Mouse (Mus musculus) hindbrain, embryonic 14.5 days (tissue): ENCODE measurements around the gene Lnx1. TPM values are rescaled to one million over a fixed set of nuclear protein-coding genes. Genes with fewer than 3 reads are reported as not detected.

ENCODE experiments used
- ATAC-seq: fragments of 200-750 bp; cut with Nextera tagmentation; 2 replicates; pipeline ENCODE4 v1.8.0; 2017; ENCODE audit warnings: moderate number of reproducible peaks, mild to moderate bottlenecking, moderate TSS enrichment, moderate library complexity; ENCODE audit not compliant: low FRiP score
- DNase-seq: peaks from one replicate; pipeline ENCODE4 v3.0.0-alpha.2; 2015; ENCODE audit warnings: low spot score
- H3K27ac ChIP-seq: fragments of 300-500 bp; sonication (generic); 2 replicates; pipeline ENCODE4 v1.5.1; 2014; ENCODE audit warnings: mild to moderate bottlenecking, moderate library complexity
- H3K27me3 ChIP-seq: fragments of 300-500 bp; sonication (generic); 2 replicates; pipeline ENCODE4 v1.6.1; 2014; ENCODE audit warnings: mild to moderate bottlenecking, low read length, mixed read lengths; ENCODE audit not compliant: control insufficient read depth, insufficient read depth
- H3K36me3 ChIP-seq: fragments of 300-500 bp; sonication (generic); replicated peaks from 2 replicates; pipeline ENCODE4 v1.6.1; 2014; ENCODE audit not compliant: control insufficient read depth, insufficient read depth
- H3K4me1 ChIP-seq: fragments of 300-500 bp; sonication (generic); replicated peaks from 2 replicates; pipeline ENCODE4 v1.6.1; 2014; ENCODE audit warnings: antibody characterized with exemption, low read length, mixed read lengths; ENCODE audit not compliant: control insufficient read depth, insufficient read depth
- H3K4me2 ChIP-seq: fragments of 300-500 bp; sonication (generic); replicated peaks from 2 replicates; pipeline ENCODE4 v1.6.1; 2014; ENCODE audit warnings: mild to moderate bottlenecking, moderate library complexity
- H3K4me3 ChIP-seq: fragments of 300-500 bp; sonication (generic); replicated peaks from 2 replicates; pipeline ENCODE4 v1.5.1; 2014; ENCODE audit warnings: mild to moderate bottlenecking, low read length
- H3K9ac ChIP-seq: fragments of 300-500 bp; sonication (generic); 2 replicates; pipeline ENCODE4 v1.6.1; 2014
- H3K9me3 ChIP-seq: fragments of 300-500 bp; sonication (generic); 2 replicates; pipeline ENCODE4 v1.6.1; 2016; ENCODE audit warnings: low read length; ENCODE audit not compliant: control insufficient read depth
- WGBS: fragments of 180-500 bp; shearing (Covaris S2); extraction: QIAGEN DNeasy Blood & Tissue Kit; methylation state at CpG from one replicate; pipeline ENCODE4 v1.1.7; 2014; 5-methylcytosine and 5-hydroxymethylcytosine counted together
- polyA plus RNA-seq: library from polyadenylated mRNA; unstranded; fragments of >200 nt; fragmentation: Nextera tagmentation; extraction: Ambion mirVana; gene quantifications from 2 replicates; pipeline ENCODE4 v1.2.1, GENCODE M21; 2014

Gene Lnx1
- polyA plus RNA-seq, 1 experiment from 2014 or later = 10.3 TPM

GRCm38 (mm10) chr5:74549566-74549965 lies 153.1 kb downstream of the Lnx1 start:
- H3K27me3 ChIP-seq = no peaks in the 10 kb centered on the region
- DNase-seq (no peak), ATAC-seq (no peak)
- H3K27ac ChIP-seq = no peak overlapping the region
- H3K9me3 ChIP-seq = no peaks in the 10 kb centered on the region
- H3K4me3 ChIP-seq = no peak overlapping the region
- no peaks in the 10 kb centered on the region for H3K4me1 ChIP-seq
- 82% methylated on average over 8 of the region's 8 CpGs for WGBS
- no peak overlapping the region for H3K4me2 ChIP-seq
- no peak overlapping the region for H3K9ac ChIP-seq
- peaks cover 65% of the 10 kb centered on the region for H3K36me3 ChIP-seq

DNA sequence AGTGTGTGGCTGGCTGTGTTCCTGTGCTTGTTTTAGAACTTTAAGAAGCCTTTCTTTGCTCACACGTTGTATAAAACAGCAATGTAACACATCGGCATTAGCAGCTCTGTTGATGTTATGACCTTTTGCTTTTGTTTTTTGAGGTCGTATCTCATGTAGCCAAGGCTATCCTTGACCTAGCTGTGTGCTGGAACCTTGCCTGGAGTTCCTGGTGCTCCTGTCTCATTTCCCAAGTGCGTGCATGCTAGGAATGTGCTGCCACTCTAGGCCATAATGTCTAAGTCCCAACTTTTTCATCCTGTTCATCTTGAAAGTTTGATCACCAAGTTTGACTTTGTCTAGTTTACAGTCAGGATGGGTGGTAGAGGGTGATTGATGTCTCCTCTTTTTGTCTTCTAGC lies 157.1 kb downstream of the Lnx1 start:
- no peaks in the 10 kb centered on the region for H3K9me3 ChIP-seq
- ATAC-seq (no peak), DNase-seq (no peak)
- no peak overlapping the region for H3K27ac ChIP-seq
- WGBS = 92% methylated on average over 4 of the region's 4 CpGs
- H3K4me3 ChIP-seq = no peak overlapping the region
- no peaks in the 10 kb centered on the region for H3K4me1 ChIP-seq
- H3K27me3 ChIP-seq = no peaks in the 10 kb centered on the region
- no peak overlapping the region for H3K4me2 ChIP-seq
- H3K36me3 ChIP-seq = peaks cover 62% of the 10 kb centered on the region
- no peak overlapping the region for H3K9ac ChIP-seq

Other genes with a start within 250 kb of the Lnx1 start
- gene Scfd2, start 171.2 kb downstream of the Lnx1 start, polyA plus RNA-seq = 18.8 and 19.4 TPM in 2 replicates
- 68.7 and 72.0 TPM in 2 replicates for gene Fip1l1, start 167.5 kb downstream of the Lnx1 start, polyA plus RNA-seq